Mouse (Mus musculus): ENCODE data around the gene Zbtb8os.

DNA sequence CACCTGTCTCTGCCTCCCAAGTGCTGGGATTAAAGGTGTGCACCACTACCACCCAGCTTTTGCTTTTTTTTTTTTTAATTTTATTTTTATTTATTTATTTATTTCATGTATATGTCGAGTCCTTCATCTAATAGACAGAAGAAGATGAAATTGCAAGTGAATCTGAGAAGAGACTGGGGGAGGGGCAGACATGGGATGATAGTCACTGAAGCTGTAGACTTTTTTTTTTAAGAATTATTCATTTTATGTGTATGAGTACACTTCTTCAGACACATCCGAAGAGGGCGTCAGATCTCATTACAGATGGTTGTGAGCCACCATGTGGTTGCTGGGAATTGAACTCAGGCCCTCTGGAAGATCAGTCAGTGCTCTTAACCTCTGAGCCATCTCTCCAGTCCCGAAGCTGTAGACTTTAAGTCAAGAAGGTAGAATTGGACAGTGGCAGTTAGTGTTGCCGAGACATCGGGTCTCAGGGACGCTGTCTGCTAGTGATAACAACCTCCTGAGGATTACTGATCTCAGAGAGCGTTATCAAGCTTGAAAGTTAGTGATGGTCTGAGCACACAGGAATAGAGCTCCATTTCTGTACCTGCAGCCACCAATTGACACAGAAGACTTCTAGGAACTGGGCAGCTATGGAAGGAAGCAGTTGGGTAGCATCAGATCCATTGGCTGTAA is 50.9 kb downstream of the Zbtb8os start:
- TF ChIP-seq CTCF (IDR thresholded peaks at IDR 0.05; ENCODE audit: low read depth, low read length) (no peak), POLR2A (IDR thresholded peaks at IDR 0.05; ENCODE audit: insufficient read depth, low read length) (no peak), EP300 (IDR thresholded peaks at IDR 0.05; ENCODE audit: insufficient read depth, low read depth, low read length) (no peak)
